In genomic region chr15:68014605-68015305, GRCm38 (mm10) we compare ENCODE assay signal across 29 mouse cellular contexts.
DNase-seq lines count a peak whose midpoint lies in the region; ATAC-seq lines count a peak whose summit lies in the region.
"Had no signal": no experiment of that assay in that cellular context is flagged by ENCODE, and none has a peak within 500 bp of the region (broad histone marks: within the 10 kb centered on the region; RNA-seq: fewer than 3 reads in every experiment).

No protein-coding gene starts in this region.

- H3K9ac ChIP-seq in midbrain, embryonic 11.5 days (ENCODE audit: low read length), result no peak overlapping the region
- no peak overlapping the region for H3K9ac ChIP-seq in midbrain, embryonic 13.5 days (replicated peaks)
- no peak overlapping the region for H3K9ac ChIP-seq in hindbrain, embryonic 13.5 days
- H3K9ac ChIP-seq: forebrain, embryonic 12.5 days; heart, embryonic 15.5 days; kidney, embryonic 15.5 days; limb, embryonic 13.5 days; liver, embryonic 13.5 days; lung, embryonic 15.5 days; midbrain, embryonic 12.5 days; stomach, embryonic 15.5 days had no signal

- no peak overlapping the region for H3K4me2 ChIP-seq in midbrain, embryonic 11.5 days
- no peak overlapping the region for H3K4me2 ChIP-seq in midbrain, embryonic 13.5 days (replicated peaks)
- H3K4me2 ChIP-seq in hindbrain, embryonic 13.5 days, result no peak overlapping the region
- H3K4me2 ChIP-seq: forebrain, embryonic 12.5 days; heart, embryonic 15.5 days; kidney, embryonic 15.5 days; limb, embryonic 13.5 days; liver, embryonic 13.5 days; lung, embryonic 15.5 days; midbrain, embryonic 12.5 days; stomach, embryonic 15.5 days had no signal

- DNase-seq in embryo, embryonic 10 days (ENCODE audit: low spot score), result peak; percentile 23
- no peak for DNase-seq in embryo, embryonic 10.5 days (ENCODE audit: low spot score)
- DNase-seq in midbrain, embryonic 11.5 days (ENCODE audit: low spot score, missing footprints), result peak; percentile 61
- no peak for DNase-seq in heart, embryonic 10.5 days (ENCODE audit: low spot score)
- DNase-seq in ovary, adult 18-20 months (ENCODE audit: low spot score), result no peak
- DNase-seq: adrenal gland, adult 8-10 months; B cell, adult 2 months; cerebellum, adult 11-12 months; gastrocnemius, postnatal 25 days; heart, adult 2 months; heart, postnatal 4 days; kidney, postnatal 4 days; liver, embryonic 13.5 days; retina, postnatal 1 day; thymus, adult 18-20 months; thymus, postnatal 4 days had no signal

- no peak overlapping the region for H3K27ac ChIP-seq in midbrain, embryonic 11.5 days (ENCODE audit: low read depth, low read length)
- H3K27ac ChIP-seq in midbrain, embryonic 13.5 days, result no peak overlapping the region
- no peak overlapping the region for H3K27ac ChIP-seq in hindbrain, embryonic 13.5 days
- no peak overlapping the region for H3K27ac ChIP-seq in heart, embryonic 10.5 days
- H3K27ac ChIP-seq: embryonic facial prominence, embryonic 10.5 days; forebrain, embryonic 12.5 days; heart, adult 2 months; heart, embryonic 15.5 days; kidney, embryonic 15.5 days; limb, embryonic 13.5 days; liver, embryonic 13.5 days; lung, embryonic 15.5 days; macrophage; midbrain, embryonic 12.5 days; stomach, embryonic 15.5 days had no signal

- no peaks in the 10 kb centered on the region for H3K4me1 ChIP-seq in midbrain, embryonic 11.5 days (ENCODE audit: control insufficient read depth, insufficient read depth, low read length)
- no peaks in the 10 kb centered on the region for H3K4me1 ChIP-seq in midbrain, embryonic 13.5 days (replicated peaks)
- peaks cover 14% of the 10 kb centered on the region; the same call in 1 of the 2 replicates for H3K4me1 ChIP-seq in hindbrain, embryonic 13.5 days (replicated peaks)
- peaks cover 4% of the 10 kb centered on the region; the same call in 1 of the 2 replicates for H3K4me1 ChIP-seq in heart, embryonic 10.5 days
- H3K4me1 ChIP-seq: forebrain, embryonic 12.5 days; kidney, embryonic 15.5 days; liver, embryonic 13.5 days; lung, embryonic 15.5 days; midbrain, embryonic 12.5 days; stomach, embryonic 15.5 days had no signal

- H3K36me3 ChIP-seq in midbrain, embryonic 11.5 days (ENCODE audit: control insufficient read depth, insufficient read depth, low read length), result no peaks in the 10 kb centered on the region
- no peaks in the 10 kb centered on the region for H3K36me3 ChIP-seq in midbrain, embryonic 13.5 days
- no peaks in the 10 kb centered on the region for H3K36me3 ChIP-seq in hindbrain, embryonic 13.5 days
- H3K36me3 ChIP-seq in heart, embryonic 10.5 days, result no peaks in the 10 kb centered on the region
- H3K36me3 ChIP-seq: embryonic facial prominence, embryonic 10.5 days; forebrain, embryonic 12.5 days; heart, embryonic 15.5 days; kidney, embryonic 15.5 days; limb, embryonic 13.5 days; liver, embryonic 13.5 days; lung, embryonic 15.5 days; midbrain, embryonic 12.5 days; stomach, embryonic 15.5 days had no signal

- 75% methylated on average over 2 of the region's 2 CpGs for WGBS in midbrain, embryonic 11.5 days
- WGBS in midbrain, embryonic 13.5 days, result 75% methylated on average over 2 of the region's 2 CpGs
- 48% methylated on average over 2 of the region's 2 CpGs for WGBS in hindbrain, embryonic 13.5 days
- WGBS in heart, embryonic 10.5 days, result 64% methylated on average over 2 of the region's 2 CpGs

- no peak for ATAC-seq in midbrain, embryonic 11.5 days (ENCODE audit: low FRiP score)
- ATAC-seq in midbrain, embryonic 13.5 days, result no peak
- peak; percentile 85 for ATAC-seq in hindbrain, embryonic 13.5 days (ENCODE audit: low FRiP score)
- ATAC-seq: intestine, embryonic 16.5 days had no signal

- no peak overlapping the region for H3K4me3 ChIP-seq in midbrain, embryonic 11.5 days (ENCODE audit: low read depth, low read length)
- no peak overlapping the region for H3K4me3 ChIP-seq in midbrain, embryonic 13.5 days (replicated peaks)
- H3K4me3 ChIP-seq in hindbrain, embryonic 13.5 days, result no peak overlapping the region
- H3K4me3 ChIP-seq in heart, embryonic 10.5 days, result no peak overlapping the region
- H3K4me3 ChIP-seq: embryonic facial prominence, embryonic 10.5 days; forebrain, embryonic 12.5 days; heart, adult 2 months; heart, embryonic 15.5 days; kidney, embryonic 15.5 days; limb, embryonic 13.5 days; liver, embryonic 13.5 days; lung, embryonic 15.5 days; midbrain, embryonic 12.5 days; myocyte; stomach, embryonic 15.5 days had no signal

- H3K9me3 ChIP-seq in midbrain, embryonic 11.5 days (ENCODE audit: control insufficient read depth, low read length), result no peaks in the 10 kb centered on the region
- H3K9me3 ChIP-seq in midbrain, embryonic 13.5 days, result no peaks in the 10 kb centered on the region
- H3K9me3 ChIP-seq in hindbrain, embryonic 13.5 days, result peaks cover 6% of the 10 kb centered on the region; the same call in 1 of the 2 replicates
- no peaks in the 10 kb centered on the region for H3K9me3 ChIP-seq in heart, embryonic 10.5 days
- H3K9me3 ChIP-seq: embryonic facial prominence, embryonic 10.5 days; forebrain, embryonic 12.5 days; heart, embryonic 15.5 days; kidney, embryonic 15.5 days; limb, embryonic 13.5 days; liver, embryonic 13.5 days; lung, embryonic 15.5 days; midbrain, embryonic 12.5 days; stomach, embryonic 15.5 days had no signal

- H3K27me3 ChIP-seq in midbrain, embryonic 11.5 days (ENCODE audit: control insufficient read depth, insufficient read depth, low read length), result no peaks in the 10 kb centered on the region
- no peaks in the 10 kb centered on the region for H3K27me3 ChIP-seq in midbrain, embryonic 13.5 days
- peaks cover 9% of the 10 kb centered on the region; the same call in 1 of the 2 replicates for H3K27me3 ChIP-seq in hindbrain, embryonic 13.5 days
- H3K27me3 ChIP-seq in heart, embryonic 10.5 days (ENCODE audit: insufficient read depth, poor library complexity, severe bottlenecking), result no peaks in the 10 kb centered on the region
- H3K27me3 ChIP-seq: forebrain, embryonic 12.5 days; heart, embryonic 15.5 days; kidney, embryonic 15.5 days; limb, embryonic 13.5 days; liver, embryonic 13.5 days; lung, embryonic 15.5 days; midbrain, embryonic 12.5 days; stomach, embryonic 15.5 days had no signal

Comparison
In these comparisons a context has a peak if more than half of its experiments do, and no peak if none do; other contexts are left out.
1. DNase-seq: peak in embryo, embryonic 10 days (single experiment) and midbrain, embryonic 11.5 days (single experiment); none in embryo, embryonic 10.5 days (single experiment), heart, embryonic 10.5 days (single experiment) and ovary, adult 18-20 months (single experiment).